Mouse (Mus musculus) ZHBTc4 (cell line): ENCODE measurements around the gene Cfap73.

Source experiments
- DNase-seq: peaks from one replicate; pipeline ENCODE4 v3.0.0-alpha.2; 2011; ENCODE audit warnings: low read depth, low spot score

Cfap73 gene

DNA sequence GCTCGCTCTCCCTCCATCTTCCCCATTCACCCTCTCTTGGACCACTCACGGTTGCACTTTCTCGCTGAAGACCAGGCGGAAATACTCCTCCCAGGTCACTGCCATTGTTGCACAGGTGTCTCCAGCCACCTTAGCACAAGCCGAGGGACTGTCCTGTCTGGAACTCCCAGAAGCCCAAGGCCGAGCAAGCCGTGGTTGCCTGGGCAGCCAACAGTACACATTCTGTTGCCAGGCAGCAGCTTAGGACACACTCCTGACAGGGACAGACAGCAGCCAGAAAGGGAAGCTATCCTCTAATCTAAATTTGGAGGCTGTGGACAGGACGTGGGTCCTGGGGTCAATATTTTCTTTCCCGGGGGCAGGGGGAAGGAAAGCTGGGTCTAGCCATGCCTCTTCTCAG, at the start of gene Cfap73:
Gene Cfap73 (minus strand): TSS at position 105 of the 400 bp plus-strand sequence.
- DNase-seq, result no peak

DNA sequence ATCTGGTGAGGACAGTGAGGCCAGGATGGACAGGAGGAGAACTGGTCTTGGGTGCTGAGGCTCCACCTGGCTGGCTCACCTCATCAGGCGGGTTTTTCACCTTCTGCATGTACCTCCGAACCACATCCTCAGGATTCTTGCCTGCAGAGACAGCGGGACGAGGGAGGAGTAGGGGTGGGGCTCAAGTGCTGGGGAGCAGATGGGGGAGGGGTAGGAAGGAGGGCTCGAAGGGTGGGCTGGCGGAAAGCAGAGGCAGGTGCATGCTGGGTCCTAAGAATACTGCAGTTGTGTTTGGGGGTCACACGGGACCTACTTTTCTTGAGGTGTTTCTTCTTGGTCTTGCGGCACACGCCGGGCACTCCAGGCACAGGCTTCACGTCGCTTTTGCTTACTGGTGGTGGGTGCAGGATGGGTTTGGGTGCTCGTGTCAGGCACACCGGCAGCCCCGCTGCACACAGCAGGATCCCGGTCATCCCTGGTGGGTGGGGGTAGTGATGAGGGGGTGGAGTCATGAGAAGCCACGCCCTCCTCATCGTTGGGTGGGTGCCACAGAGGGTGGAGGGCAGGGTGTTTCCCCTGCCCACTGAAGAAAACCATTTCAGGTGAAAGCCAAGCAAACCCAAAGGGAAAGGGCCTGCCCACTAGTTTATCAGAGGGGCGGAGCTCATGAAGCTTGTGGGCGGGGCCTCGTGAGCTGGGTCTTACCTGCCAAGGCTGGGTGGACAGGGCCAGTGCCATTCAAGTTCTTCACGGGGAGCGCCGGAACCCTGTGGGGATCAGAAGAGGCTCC, 49.1 kb upstream of the Cfap73 start:
- DNase-seq, result peak; percentile 73

DNA sequence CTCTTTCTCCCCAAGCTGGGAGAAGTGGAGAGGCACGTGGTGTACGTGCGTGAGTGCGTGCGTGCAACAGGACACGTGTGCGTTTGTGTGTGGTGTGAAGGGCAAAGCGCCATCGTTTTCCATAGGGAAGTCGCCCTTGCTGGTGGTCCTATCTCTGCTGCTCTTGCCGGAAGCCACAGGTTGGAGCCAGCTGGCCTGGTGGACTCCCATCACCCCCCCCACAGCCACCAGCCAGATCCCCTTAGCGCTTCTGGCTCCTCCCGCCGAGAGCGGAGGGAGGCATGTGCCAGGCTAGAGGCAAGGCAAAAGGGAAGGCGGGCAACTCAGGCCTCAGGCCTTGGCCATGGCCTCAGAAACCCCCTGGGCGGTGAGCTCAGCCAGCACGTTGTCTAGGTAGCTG, 46.9 kb upstream of the Cfap73 start:
- DNase-seq, result no peak

DNA sequence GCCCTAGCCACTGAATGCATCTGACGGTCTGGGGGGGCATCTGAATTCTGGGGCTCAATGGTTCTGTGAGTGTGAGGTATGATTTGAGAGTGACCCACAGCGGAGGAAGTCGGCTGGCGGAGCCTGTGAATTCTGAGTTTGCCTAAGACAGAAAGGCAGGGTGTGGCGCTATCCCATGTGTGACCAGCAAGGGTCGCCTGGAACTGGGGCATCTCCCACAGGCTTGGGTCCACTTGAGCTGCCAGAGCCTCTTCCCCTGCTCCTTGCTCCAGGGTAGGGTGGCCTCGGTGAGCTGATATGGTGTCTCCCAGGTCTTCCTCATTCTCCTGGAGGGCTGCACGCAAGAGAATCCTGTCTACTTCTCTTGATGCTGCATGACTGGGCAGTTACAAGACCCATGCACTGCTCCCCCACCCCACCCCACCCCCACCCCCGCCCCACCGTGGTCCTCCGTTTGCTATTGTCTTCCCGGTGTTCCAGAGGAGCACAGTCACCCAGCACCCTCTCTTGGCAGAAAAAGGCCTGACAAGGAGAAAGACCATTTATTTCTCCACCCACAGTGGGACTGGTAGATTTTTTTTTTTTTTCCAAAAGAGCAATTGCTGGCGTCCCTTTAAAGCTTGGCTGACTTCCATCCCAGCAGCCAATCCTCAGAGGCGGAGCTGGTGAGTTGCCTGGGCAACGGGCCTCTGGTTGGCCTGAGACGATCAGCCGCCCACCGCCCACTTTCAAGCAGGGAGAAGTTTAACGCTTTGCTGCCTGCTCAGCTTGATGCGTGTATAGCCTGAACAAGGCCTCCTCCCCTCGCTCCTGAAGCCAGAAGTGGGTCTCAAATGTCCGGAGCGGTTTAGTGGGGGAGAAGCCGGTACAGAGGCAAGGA, 45.9 kb upstream of the Cfap73 start:
- peak; percentile 98 for DNase-seq

DNA sequence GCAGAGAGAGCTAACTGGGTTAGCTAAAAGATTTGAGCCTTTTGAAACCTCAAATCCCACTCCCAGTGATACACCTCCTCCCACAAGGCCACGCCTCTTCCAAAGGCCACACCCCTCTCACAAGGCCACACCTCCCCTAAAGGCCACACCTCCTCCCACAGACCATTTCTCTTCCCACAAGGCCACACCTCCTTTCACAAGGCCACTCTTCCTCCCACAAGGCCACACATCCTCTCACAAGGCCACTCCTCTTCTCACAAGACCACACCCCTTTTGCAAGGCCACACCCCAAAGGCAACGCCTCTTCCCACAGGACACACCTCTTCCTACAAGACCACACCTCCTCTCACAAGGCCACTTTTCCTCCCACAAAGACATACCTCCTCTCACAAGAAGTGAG, 43.5 kb upstream of the Cfap73 start:
- peak; percentile 98 for DNase-seq

DNA sequence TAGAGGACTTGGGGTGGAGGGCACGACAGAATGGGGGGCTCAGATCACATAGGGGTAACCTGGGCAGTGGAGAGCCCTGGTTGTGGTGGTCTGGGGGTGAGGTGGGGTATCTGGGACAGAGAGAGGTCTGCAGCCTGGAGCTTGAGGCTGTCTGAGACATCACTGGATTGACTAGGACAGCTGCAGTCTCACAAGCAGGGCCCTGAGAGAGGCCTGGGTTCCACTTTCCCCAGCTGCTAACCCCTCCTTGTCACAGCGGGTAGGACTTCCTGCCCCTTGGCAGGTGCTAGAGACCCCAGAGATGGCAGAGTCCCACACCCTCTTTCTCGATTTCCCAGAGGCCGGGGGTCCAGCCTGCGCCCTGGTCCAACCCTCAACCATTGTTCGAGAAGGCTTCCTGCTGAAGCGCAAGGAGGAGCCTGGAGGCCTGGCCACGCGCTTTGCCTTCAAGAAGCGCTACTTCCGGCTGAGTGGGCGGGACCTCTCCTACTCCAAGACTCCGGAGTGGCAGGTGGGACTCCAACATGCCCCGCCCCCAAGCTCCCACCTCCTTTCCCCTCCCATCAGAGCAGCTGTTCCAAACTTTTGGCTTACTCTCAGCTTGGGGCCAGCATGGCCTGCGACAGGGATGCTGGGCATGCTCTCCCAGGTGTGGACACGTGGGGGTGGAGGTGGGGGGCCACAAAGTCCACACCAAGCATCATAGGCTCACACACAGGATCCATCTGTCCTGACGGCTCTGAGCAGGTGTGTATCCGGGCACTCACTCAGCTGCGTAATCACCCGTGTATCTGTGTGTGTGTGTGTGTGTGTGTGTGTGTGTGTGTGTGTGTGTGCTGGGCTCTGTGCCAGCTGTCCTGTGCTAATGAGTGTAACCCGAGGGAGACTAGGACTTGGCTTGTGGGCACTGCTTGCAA, 40.5 kb upstream of the Cfap73 start:
- DNase-seq, result peak; percentile 98

DNA sequence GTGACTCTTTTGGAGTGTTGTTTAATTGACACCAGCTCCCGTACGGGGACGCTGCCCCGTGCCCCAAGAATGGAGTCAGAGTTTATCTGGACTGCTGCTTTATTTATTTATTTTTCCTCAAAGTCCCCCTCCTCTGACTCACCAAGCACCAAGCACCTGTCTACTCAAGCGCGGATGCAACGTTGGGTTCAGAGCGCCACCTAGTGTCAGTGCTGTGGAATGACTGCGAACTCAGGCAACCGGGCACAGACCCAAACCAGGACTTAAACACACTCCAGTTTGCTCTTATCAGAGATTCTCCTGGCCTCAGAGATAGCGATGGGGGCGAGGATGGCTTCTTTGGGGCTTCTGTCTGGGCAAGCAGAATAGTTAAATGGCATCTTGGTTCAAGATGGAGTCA, 39.6 kb upstream of the Cfap73 start:
- peak; percentile 89 for DNase-seq

DNA sequence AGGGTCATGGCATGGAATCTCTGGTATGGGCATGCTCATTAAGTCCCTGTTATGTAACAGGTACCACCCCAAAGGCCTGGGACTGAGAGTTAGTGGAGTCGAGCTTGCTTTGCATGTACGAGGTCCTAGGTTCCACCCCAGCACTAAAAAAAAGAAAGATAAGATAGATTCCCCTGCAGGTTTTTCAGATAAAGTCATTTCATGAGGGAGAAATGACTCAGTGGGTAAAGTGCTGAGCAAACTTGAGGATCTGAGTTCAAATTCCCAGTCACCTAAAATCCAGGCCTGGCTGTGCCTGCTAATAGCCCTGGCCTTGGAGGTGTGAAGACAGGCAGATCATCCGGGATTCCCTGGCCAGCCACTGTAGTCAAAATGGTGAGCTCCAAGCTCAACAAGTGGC, 37.8 kb upstream of the Cfap73 start:
- no peak for DNase-seq

DNA sequence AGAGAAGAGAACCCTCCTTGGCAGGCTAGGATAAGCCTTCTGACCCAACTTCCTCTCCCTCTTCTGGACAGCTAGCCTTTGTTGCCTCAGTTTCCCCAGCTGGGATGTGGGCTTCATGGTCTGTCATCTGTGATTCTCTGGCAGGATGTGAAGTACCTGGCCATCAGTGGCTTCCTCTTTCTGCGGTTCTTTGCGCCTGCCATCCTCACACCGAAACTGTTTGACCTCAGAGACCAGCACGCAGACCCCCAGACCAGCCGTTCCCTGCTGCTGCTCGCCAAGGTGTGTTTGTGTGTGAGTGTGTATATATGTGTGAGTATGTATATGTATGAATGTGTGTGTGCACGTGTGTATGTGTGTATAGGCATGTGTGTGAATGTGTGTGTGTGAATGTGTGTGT, 36.1 kb upstream of the Cfap73 start:
- no peak for DNase-seq

DNA sequence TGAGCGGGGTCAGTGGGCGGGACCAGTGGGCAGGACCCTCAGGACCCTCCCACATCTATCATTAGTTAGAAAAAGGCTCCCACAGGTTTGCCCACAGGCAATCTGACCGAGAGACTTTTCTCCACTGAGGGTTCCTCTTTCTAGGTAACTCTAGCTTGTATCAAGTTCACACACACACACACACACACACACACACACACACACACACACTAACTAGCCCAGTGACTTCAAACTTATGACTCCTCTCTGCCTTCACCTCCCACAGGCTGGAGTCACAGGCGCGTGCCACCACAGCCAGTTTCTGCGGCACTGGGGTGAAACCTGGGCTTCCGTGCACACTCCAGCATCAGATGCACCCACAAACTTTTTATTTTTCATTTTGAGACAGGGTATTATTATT, 34.7 kb upstream of the Cfap73 start:
- no peak for DNase-seq

DNA sequence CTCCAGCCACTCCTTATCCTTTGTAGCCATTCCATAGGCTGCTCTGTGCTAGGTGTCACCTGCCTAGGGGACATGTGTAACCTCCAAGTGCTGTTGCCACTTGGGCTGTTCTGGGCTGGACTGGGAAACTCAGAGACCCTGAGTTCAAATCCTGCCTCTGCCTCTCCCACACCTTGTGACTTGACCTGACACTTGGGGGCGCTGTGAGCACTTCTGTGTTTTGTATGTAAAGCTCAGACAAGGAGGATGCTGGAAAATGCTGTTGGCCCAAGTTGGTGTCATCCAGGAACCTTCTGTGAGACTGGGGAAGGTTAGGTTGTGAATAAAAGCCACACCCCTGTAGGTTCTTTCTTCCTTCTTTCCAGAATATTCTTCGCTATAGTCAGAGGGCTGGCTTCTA, 30.9 kb upstream of the Cfap73 start:
- no peak for DNase-seq

DNA sequence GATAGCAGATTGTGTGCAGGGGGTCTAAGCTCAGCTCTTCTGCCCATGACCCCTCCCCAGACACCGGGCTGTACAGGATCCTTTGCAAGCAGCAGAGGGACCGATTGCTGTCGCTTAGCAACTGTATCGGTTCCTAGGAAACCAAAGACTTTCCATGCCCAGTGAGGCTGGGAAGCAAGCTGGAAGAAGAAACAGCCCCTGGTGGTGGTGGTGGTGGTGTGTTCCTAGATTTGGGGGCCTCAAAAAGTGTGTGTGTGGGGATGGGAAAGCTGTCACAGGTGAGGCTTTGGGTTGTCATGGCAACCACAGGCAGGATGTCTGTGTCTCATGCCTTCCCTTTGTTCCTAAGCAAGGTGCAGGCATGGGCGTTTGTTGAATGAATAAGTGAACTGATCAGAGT, 26.8 kb upstream of the Cfap73 start:
- DNase-seq, result peak; percentile 52

DNA sequence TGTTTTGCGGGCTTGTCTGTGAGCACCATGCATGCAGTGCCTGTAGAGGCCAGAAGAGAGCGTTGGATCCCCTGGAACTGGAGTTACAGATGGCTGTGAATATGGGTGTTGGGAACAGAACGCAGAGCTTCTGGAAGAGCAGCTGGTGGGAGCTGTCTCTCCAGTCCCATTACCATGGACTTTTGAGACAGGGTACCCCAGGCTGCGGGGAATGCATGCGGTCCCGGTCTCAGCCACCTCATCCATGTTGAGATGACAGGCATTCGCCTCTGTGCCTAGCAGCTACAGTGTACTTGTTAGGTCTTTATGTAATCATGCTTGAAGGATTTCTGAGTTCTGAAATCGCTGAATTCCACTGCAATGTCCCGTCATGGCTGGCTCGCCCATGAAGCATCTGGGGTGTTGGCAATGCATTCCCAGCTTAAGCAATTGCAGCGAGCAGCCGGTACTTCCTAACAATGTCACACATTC, 22.3 kb upstream of the Cfap73 start:
- DNase-seq, result no peak

DNA sequence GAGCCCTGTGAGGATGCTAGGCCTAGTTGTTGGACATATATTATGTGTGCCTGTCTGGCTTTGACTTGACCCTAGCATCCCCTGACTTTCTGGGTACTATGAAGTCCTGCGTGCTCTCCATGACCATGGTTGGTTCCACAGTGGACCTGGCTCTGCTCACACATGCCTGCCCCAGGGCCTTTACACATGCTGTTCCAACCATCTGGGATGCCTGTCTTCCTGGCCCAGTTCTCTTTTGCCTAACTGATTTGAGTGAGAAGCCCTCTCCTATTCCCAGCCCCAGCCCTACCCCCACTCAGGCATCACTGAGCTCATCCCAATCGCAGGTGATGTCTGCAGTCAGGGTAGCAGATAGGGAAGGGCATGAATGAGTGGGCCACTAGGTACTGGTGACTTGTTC, 19.8 kb upstream of the Cfap73 start:
- DNase-seq, result no peak

DNA sequence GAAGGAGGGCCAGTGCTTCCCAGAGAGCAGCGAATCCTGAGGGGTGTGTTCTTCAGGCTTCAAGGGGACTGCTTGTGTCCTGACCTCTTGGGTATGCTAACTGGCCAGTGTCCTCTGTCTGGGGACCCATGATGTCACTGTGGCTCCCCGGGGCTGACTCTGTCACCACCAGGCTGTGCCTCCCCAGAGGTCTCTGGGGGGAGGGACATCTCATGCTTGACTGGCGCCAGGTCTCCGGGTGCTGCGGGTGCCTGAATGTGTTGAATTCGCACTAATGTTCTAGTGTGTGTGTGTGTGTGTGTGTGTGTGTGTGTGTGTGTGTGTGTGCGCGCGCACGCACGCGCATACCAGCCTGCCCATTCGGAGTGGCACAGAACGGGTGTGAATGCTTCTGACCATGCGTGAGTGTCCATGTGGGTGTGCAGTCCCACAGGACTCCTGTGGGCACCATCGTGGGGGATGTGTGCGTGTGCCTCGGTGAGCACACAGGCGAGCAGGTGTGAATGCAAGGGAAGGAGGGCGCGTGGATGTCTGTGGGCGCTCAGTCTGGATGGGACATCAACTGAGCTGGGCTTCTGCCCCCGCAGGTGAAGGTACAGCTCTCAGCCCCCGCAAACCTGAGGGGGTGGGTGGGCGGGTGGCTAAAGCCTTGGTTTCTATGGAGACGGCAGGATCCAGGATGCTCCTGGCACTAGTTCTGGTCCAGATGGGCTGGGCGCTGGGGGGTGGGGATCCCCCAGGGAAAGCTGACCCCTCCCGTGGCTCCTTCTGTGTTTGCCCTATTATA, 19.1 kb upstream of the Cfap73 start:
- DNase-seq, result no peak

DNA sequence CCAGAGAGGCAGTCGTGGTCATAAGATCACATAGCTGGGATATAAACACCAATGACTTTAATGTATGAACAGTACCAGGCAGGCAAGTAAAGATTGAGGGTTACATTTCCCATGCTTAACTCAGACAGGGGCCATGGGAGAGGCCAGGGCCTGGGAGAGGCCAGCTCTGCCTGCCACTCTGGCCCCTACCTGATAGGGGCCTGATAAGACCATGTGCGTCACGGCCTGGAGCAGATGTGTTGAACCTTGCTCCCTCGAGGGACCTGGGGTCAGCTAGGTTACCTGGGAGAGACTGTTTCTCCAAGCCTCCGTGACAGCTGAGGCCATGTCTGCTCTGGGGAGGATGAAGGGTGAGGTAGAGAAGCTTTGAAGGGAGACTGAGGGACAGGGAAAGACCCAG, 17.2 kb upstream of the Cfap73 start:
- no peak for DNase-seq

DNA sequence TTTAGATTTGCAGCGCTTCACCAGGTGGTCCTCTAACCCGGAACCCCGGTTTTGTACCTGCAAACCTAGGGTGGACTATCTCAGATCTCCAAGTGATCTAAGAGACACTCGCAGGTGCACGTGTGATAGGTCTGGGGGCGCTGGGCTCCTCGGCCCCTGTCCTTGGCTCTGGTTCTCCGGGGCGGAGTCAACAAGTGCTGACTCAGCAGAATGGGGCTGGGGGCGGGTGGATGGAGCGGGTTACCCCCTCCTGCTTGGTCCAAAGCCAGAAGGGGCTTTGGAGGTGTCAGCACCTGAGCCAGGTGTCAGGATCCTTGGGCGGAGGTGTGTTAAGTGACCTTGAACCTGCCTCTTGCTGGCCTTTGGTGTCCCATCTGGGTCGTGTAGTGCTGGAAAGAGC, 15.9 kb upstream of the Cfap73 start:
- no peak for DNase-seq

DNA sequence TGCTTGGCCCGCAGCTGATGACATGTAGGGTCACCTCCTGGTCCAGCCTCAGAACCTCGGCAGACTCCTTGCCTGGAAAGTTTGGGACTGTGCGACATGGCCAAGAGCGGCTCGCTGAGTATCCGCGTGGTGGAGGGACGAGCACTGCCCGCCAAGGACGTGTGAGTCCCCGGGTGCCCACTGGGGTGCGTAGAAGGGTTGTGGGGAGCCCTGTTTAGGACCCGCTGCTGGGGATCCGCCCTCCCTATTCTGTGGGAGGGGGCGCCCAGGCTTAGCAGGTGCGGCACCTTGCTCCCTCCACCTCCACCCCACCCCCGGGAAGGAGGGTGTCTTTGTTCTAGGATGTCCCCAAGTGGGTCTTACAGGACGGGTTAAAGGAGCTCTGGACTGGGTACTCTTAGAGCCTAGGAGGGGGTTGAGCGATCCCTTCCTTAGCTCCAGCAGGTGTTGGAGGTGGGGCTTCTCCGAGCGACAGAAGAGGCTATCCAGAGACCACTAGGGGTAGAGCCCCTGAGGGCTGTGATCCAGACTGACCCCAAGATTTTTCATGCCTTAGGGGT, 15.4 kb upstream of the Cfap73 start:
- no peak for DNase-seq

DNA sequence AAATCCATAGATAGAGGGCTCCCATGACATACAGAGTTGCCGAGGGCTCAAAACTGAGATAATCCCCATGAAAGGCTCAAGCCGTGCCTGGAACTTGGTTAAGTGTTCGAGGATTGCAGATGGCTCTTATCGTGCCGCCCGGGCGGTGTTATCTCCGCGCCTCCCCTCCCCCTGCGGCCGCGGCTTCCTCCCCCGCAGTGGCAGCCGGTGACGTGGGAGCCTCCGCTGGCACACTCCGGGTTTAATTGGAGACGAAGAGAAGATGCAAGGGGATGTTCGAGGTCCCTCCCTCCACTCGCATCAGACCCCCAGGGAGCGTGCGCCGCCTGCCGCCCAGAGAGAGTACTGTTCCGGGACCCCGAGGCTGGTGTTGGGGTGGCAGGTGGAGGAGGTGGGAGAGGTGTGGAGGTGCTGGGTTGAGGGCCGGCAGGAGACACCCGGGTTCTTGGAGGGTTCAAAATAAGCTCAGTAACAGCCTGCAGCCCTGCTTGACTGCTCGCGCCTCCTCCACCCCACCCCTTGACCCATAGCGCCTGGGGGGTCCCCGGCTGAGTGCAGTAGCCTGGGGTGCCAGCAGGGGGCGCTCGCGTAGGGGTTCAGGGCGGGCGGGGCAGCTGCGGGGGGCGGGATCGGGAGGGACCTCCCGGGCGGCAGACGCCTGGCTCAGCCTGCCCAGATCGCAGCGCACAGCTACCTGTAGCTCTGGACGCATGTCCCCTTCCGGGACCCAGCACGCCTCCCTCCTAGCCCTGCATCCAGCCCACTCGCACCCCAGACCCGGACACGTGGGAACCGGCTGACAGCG, 14.7 kb upstream of the Cfap73 start, which contains the start of gene Rasal1:
Gene Rasal1 (plus strand): TSS at position 244 of the 805 bp plus-strand sequence.
- DNase-seq, result peak; percentile 81
